Mouse (Mus musculus) ES-Bruce4 (cell line): ENCODE data around the gene Doc2g. TPM values are rescaled to one million over a fixed set of nuclear protein-coding genes. Genes with fewer than 3 reads are reported as not detected.

Experiments
- H3K27ac ChIP-seq: 2 replicates; pipeline ENCODE4 v1.5.1; 2012; ENCODE audit warnings: low read length, inconsistent platforms; ENCODE audit not compliant: insufficient read depth
- H3K27me3 ChIP-seq: 2 replicates; pipeline ENCODE4 v1.6.1; 2012; ENCODE audit warnings: mild to moderate bottlenecking, low read length, inconsistent platforms; ENCODE audit not compliant: control insufficient read depth, poor library complexity, insufficient read depth, severe bottlenecking
- H3K36me3 ChIP-seq: 2 replicates; pipeline ENCODE4 v1.6.1; 2012; ENCODE audit warnings: inconsistent platforms, mild to moderate bottlenecking, low read length, moderate library complexity; ENCODE audit not compliant: control insufficient read depth, poor library complexity, insufficient read depth, severe bottlenecking
- H3K4me1 ChIP-seq: one replicate; pipeline ENCODE4 v1.8.1; 2011; ENCODE audit warnings: low read length; ENCODE audit not compliant: control insufficient read depth, insufficient read depth
- H3K4me3 ChIP-seq: 2 replicates; pipeline ENCODE4 v1.5.1; 2011; ENCODE audit warnings: low read depth, mild to moderate bottlenecking, low read length
- H3K9ac ChIP-seq: 2 replicates; pipeline ENCODE4 v1.6.1; 2012; ENCODE audit warnings: low read depth, mild to moderate bottlenecking, inconsistent platforms; ENCODE audit not compliant: poor library complexity, severe bottlenecking
- H3K9me3 ChIP-seq: replicated peaks from 2 replicates; pipeline ENCODE4 v1.6.1; 2012; ENCODE audit warnings: mild to moderate bottlenecking, low read length, inconsistent platforms; ENCODE audit not compliant: control insufficient read depth, poor library complexity, insufficient read depth, severe bottlenecking
- CTCF ChIP-seq: IDR thresholded peaks from one replicate; pipeline ENCODE4 v1.8.1; 2011; ENCODE audit warnings: low read depth, low read length
- EP300 ChIP-seq: IDR thresholded peaks from 2 replicates; pipeline ENCODE4 v1.6.1; 2011; ENCODE audit warnings: low read depth, low read length; ENCODE audit not compliant: insufficient read depth
- POLR2A ChIP-seq: IDR thresholded peaks from one replicate; pipeline ENCODE4 v1.8.1; 2011; ENCODE audit warnings: low read length; ENCODE audit not compliant: insufficient read depth
- polyA plus RNA-seq: library from polyadenylated mRNA; stranded (reverse); fragments of >200 nt; gene quantifications from 2 replicates; pipeline ENCODE4 v1.2.4, GENCODE M21; 2011; ENCODE audit warnings: low read depth; ENCODE audit not compliant: missing spikeins, insufficient read depth, insufficient read length

The Doc2g gene
- polyA plus RNA-seq, 1 experiment, result 3.6 TPM

GRCm38 (mm10) chr19:4051016-4051415, 47.9 kb downstream of the Doc2g start:
- Histone ChIP-seq H3K27me3 (no peaks in the 10 kb centered on the region), H3K4me1 (no peaks in the 10 kb centered on the region), H3K27ac (no peak overlapping the region), H3K9me3 (no peaks in the 10 kb centered on the region), H3K4me3 (no peak overlapping the region), H3K36me3 (no peaks in the 10 kb centered on the region), H3K9ac (no peak overlapping the region)
- TF ChIP-seq POLR2A (no peak), CTCF (peak; percentile 21)

GRCm38 (mm10) chr19:4051741-4052515, 48.8 kb downstream of the Doc2g start:
- no peaks in the 10 kb centered on the region for H3K36me3 ChIP-seq
- H3K27me3 ChIP-seq, result no peaks in the 10 kb centered on the region
- no peak overlapping the region for H3K4me3 ChIP-seq
- H3K27ac ChIP-seq, result no peak overlapping the region
- TF ChIP-seq CTCF (peak; percentile 87), POLR2A (no peak)
- no peak overlapping the region for H3K9ac ChIP-seq
- no peaks in the 10 kb centered on the region for H3K9me3 ChIP-seq
- peaks cover 2% of the 10 kb centered on the region for H3K4me1 ChIP-seq

GRCm38 (mm10) chr19:4052516-4053030, 49.5 kb downstream of the Doc2g start:
- no peaks in the 10 kb centered on the region for H3K9me3 ChIP-seq
- no peak for TF ChIP-seq EP300
- TF ChIP-seq POLR2A, result no peak
- no peak for TF ChIP-seq CTCF
- H3K27ac ChIP-seq, result no peak overlapping the region
- no peaks in the 10 kb centered on the region for H3K27me3 ChIP-seq
- no peaks in the 10 kb centered on the region for H3K36me3 ChIP-seq
- no peak overlapping the region for H3K4me3 ChIP-seq
- peaks cover 4% of the 10 kb centered on the region for H3K4me1 ChIP-seq
- H3K9ac ChIP-seq, result no peak overlapping the region

GRCm38 (mm10) chr19:4054613-4055012, 51.5 kb downstream of the Doc2g start:
- Histone ChIP-seq H3K4me3 (no peak overlapping the region), H3K9ac (no peak overlapping the region), H3K27me3 (no peaks in the 10 kb centered on the region), H3K36me3 (no peaks in the 10 kb centered on the region), H3K9me3 (no peaks in the 10 kb centered on the region), H3K27ac (no peak overlapping the region), H3K4me1 (peaks cover 17% of the 10 kb centered on the region)
- TF ChIP-seq EP300, result no peak
- TF ChIP-seq CTCF, result no peak
- no peak for TF ChIP-seq POLR2A

DNA sequence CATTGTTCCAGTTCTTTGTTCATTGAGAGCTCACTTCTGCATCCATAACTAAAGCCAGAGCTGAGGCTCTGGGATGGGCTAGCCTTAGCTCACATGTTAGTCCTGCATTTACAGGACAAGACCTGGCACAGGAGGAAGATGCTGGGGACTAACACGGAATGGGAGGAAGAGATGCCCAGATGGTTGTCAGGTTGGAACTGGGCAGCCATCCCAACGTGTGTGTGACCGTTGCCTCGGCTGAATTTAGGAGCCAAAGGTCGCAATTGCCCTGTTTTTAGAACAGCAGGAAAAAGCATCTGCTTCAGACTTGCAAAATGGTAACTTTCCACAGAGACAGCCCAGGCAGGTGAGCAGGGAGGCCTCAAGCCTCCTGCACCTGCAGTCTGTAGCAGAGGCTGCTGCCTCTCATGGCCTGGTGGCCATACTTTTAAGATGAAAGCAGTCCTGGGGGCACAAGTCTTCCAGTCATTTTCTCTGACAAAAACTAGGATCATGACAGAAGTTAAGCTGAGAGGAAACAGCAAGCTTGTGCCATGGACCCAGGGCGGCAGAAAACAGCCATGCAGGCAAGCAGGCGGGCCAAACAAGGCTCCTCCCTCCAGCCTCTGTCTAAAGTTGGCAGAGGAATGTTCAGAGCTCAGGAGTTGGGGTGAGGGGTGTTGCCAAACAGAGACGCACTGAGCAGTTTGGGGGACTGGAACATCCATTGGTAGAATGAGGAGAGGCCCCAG, 52.3 kb downstream of the Doc2g start:
- no peak overlapping the region for H3K27ac ChIP-seq
- no peak overlapping the region for H3K9ac ChIP-seq
- peaks cover under 1% of the 10 kb centered on the region; the same call in 1 of the 2 replicates for H3K9me3 ChIP-seq
- no peak overlapping the region for H3K4me3 ChIP-seq
- peaks cover 17% of the 10 kb centered on the region for H3K4me1 ChIP-seq
- TF ChIP-seq EP300 (no peak), POLR2A (no peak), CTCF (no peak)
- H3K27me3 ChIP-seq, result no peaks in the 10 kb centered on the region
- no peaks in the 10 kb centered on the region for H3K36me3 ChIP-seq
